Mouse (Mus musculus): ENCODE results near the gene Prpf8. TPM values are rescaled to one million over a fixed set of nuclear protein-coding genes. Genes with fewer than 3 reads are reported as not detected.

Prpf8 gene
- polyA plus RNA-seq, 1 experiment from 2014 or later, result 44.3 TPM

GRCm38 (mm10) chr11:75529771-75530170 is 43.2 kb downstream of the Prpf8 start:
- no peak for ATAC-seq (ENCODE audit: low FRiP score)
- Histone ChIP-seq H3K9me3 (replicated peaks) (no peaks in the 10 kb centered on the region), H3K4me2 (no peak overlapping the region), H3K4me3 (replicated peaks) (no peak overlapping the region), H3K9ac (replicated peaks) (no peak overlapping the region), H3K4me1 (peaks cover 31% of the 10 kb centered on the region), H3K36me3 (no peaks in the 10 kb centered on the region), H3K27me3 (replicated peaks) (no peaks in the 10 kb centered on the region), H3K27ac (replicated peaks) (peak overlapping the region; percentile 99)
- WGBS, result 54% methylated on average over 4 of the region's 4 CpGs

GRCm38 (mm10) chr11:75530325-75530724 is 43.7 kb downstream of the Prpf8 start:
- WGBS, result 0% methylated on average over 10 of the region's 10 CpGs
- peak overlapping the region; percentile 99 for H3K27ac ChIP-seq (replicated peaks)
- ATAC-seq (ENCODE audit: low FRiP score), result peak; percentile 39
- no peaks in the 10 kb centered on the region for H3K36me3 ChIP-seq
- H3K27me3 ChIP-seq (replicated peaks), result no peaks in the 10 kb centered on the region
- H3K4me1 ChIP-seq, result peaks cover 36% of the 10 kb centered on the region
- H3K4me3 ChIP-seq (replicated peaks), result peak overlapping the region; percentile 77
- peak overlapping the region; percentile 73 for H3K9ac ChIP-seq (replicated peaks)
- H3K9me3 ChIP-seq (replicated peaks), result no peaks in the 10 kb centered on the region
- peak overlapping the region; percentile 84 for H3K4me2 ChIP-seq

GRCm38 (mm10) chr11:75530845-75531373 is 44.3 kb downstream of the Prpf8 start:
- Histone ChIP-seq H3K36me3 (no peaks in the 10 kb centered on the region), H3K27ac (replicated peaks) (peak overlapping the region; percentile 99), H3K4me2 (peak overlapping the region; percentile 84), H3K9ac (replicated peaks) (peak overlapping the region; percentile 73), H3K9me3 (replicated peaks) (no peaks in the 10 kb centered on the region), H3K4me1 (peaks cover 42% of the 10 kb centered on the region), H3K4me3 (replicated peaks) (peak overlapping the region; percentile 77), H3K27me3 (replicated peaks) (no peaks in the 10 kb centered on the region)
- peak; percentile 18; the same call in 1 of the 2 replicates for ATAC-seq (ENCODE audit: low FRiP score)
- under 1% methylated on average over 30 of the region's 31 CpGs for WGBS

GRCm38 (mm10) chr11:75531469-75532242 is 45.0 kb downstream of the Prpf8 start, which contains the start of gene Slc43a2:
Slc43a2 (plus strand) TSS chr11:75531694.
- Histone ChIP-seq H3K9me3 (replicated peaks) (no peaks in the 10 kb centered on the region), H3K4me2 (peak within 1 kb of the TSS; percentile 84), H3K9ac (replicated peaks) (peak within 1 kb of the TSS; percentile 73), H3K4me1 (peaks cover 47% of the 10 kb centered on the region), H3K27me3 (replicated peaks) (no peaks in the 10 kb centered on the region), H3K36me3 (no peaks in the 10 kb centered on the region), H3K4me3 (replicated peaks) (peak within 1 kb of the TSS; percentile 77), H3K27ac (replicated peaks) (peak within 1 kb of the TSS; percentile 99)
- peak; percentile 94 for ATAC-seq (ENCODE audit: low FRiP score)
- whole genome bisulfite sequencing, result under 1% methylated on average over 62 of the region's 62 CpGs

- Histone ChIP-seq H3K4me1 (peaks cover 52% of the 10 kb centered on the region), H3K9me3 (replicated peaks) (no peaks in the 10 kb centered on the region), H3K27ac (replicated peaks) (peak overlapping the region; percentile 99), H3K36me3 (no peaks in the 10 kb centered on the region), H3K4me2 (peak overlapping the region; percentile 84), H3K27me3 (replicated peaks) (no peaks in the 10 kb centered on the region), H3K9ac (replicated peaks) (peak overlapping the region; percentile 73), H3K4me3 (replicated peaks) (peak overlapping the region; percentile 77)
- ATAC-seq (ENCODE audit: low FRiP score), result peak; percentile 45
- 13% methylated on average over 38 of the region's 38 CpGs for WGBS
Observed at GRCm38 (mm10) chr11:75532340-75533277, 46.0 kb downstream of the Prpf8 start.

GRCm38 (mm10) chr11:75533314-75534015 is 46.8 kb downstream of the Prpf8 start:
- Histone ChIP-seq H3K4me1 (peaks cover 60% of the 10 kb centered on the region), H3K27me3 (replicated peaks) (no peaks in the 10 kb centered on the region), H3K9me3 (replicated peaks) (no peaks in the 10 kb centered on the region), H3K4me3 (replicated peaks) (peak overlapping the region; percentile 77), H3K9ac (replicated peaks) (peak overlapping the region; percentile 73; the same call in 1 of the 2 replicates), H3K4me2 (peak overlapping the region; percentile 84), H3K36me3 (no peaks in the 10 kb centered on the region), H3K27ac (replicated peaks) (peak overlapping the region; percentile 99)
- 75% methylated on average over 6 of the region's 6 CpGs for WGBS
- ATAC-seq (ENCODE audit: low FRiP score), result no peak

GRCm38 (mm10) chr11:75534286-75535033 is 47.8 kb downstream of the Prpf8 start:
- 0 out of 2 replicates have a peak overlapping the region, but pooled peaks have one; percentile 10 for H3K4me3 ChIP-seq (replicated peaks)
- H3K4me1 ChIP-seq, result peaks cover 66% of the 10 kb centered on the region
- H3K9ac ChIP-seq (replicated peaks), result 0 out of 2 replicates have a peak overlapping the region, but pooled peaks have one; percentile 4
- H3K36me3 ChIP-seq, result no peaks in the 10 kb centered on the region
- H3K27ac ChIP-seq (replicated peaks), result no peak overlapping the region
- no peak for ATAC-seq (ENCODE audit: low FRiP score)
- H3K9me3 ChIP-seq (replicated peaks), result no peaks in the 10 kb centered on the region
- H3K27me3 ChIP-seq (replicated peaks), result no peaks in the 10 kb centered on the region
- H3K4me2 ChIP-seq, result peak overlapping the region; percentile 84
- WGBS, result 67% methylated on average over 4 of the region's 4 CpGs

- Histone ChIP-seq H3K4me1 (peaks cover 67% of the 10 kb centered on the region), H3K27ac (replicated peaks) (no peak overlapping the region; the same call in 1 of the 2 replicates), H3K9me3 (replicated peaks) (no peaks in the 10 kb centered on the region), H3K4me3 (replicated peaks) (0 out of 2 replicates have a peak overlapping the region, but pooled peaks have one; percentile 10), H3K9ac (replicated peaks) (no peak overlapping the region), H3K36me3 (no peaks in the 10 kb centered on the region), H3K27me3 (replicated peaks) (no peaks in the 10 kb centered on the region), H3K4me2 (peak overlapping the region; percentile 38)
- ATAC-seq (ENCODE audit: low FRiP score), result no peak
- WGBS, result 42% methylated on average over 13 of the region's 13 CpGs
Observed at GRCm38 (mm10) chr11:75535106-75535795, 48.6 kb downstream of the Prpf8 start.

- H3K4me1 ChIP-seq, result peaks cover 73% of the 10 kb centered on the region
Observed at GRCm38 (mm10) chr11:75536255-75537024, 49.8 kb downstream of the Prpf8 start.

More at GRCm38 (mm10) chr11:75536255-75537024, 49.8 kb downstream of the Prpf8 start:
- Histone ChIP-seq H3K4me2 (no peak overlapping the region), H3K9me3 (replicated peaks) (no peaks in the 10 kb centered on the region), H3K9ac (replicated peaks) (no peak overlapping the region), H3K27ac (replicated peaks) (no peak overlapping the region), H3K4me3 (replicated peaks) (no peak overlapping the region), H3K36me3 (no peaks in the 10 kb centered on the region), H3K27me3 (replicated peaks) (no peaks in the 10 kb centered on the region)
- ATAC-seq (ENCODE audit: low FRiP score), result no peak
- 90% methylated on average over 12 of the region's 12 CpGs for WGBS

Data from neural tube, embryonic 15.5 days (tissue).